ENCODE assay signal across 8 mouse cellular contexts in genomic region chr4:155892017-155892416, GRCm38 (mm10). TPM values are rescaled to one million over a fixed set of nuclear protein-coding genes. Genes with fewer than 3 reads are reported as not detected.
A peak's percentile ranks its signal among the peaks of the same experiment; 100 is the strongest.
DNase-seq lines count a peak whose midpoint lies in the region; ATAC-seq lines count a peak whose summit lies in the region.

No protein-coding gene starts in this region.

- DNase-seq in R1 (ENCODE audit: low read depth, low spot score), result peak; percentile 81
- peak; percentile 80 for DNase-seq in cerebellum, adult 9-10 months
- peak; percentile 87 for DNase-seq in hindbrain, embryonic 14.5 days (ENCODE audit: low spot score)
- DNase-seq in left cerebral cortex, postnatal 10 days (ENCODE audit: extremely low spot score in 1 of 2, low spot score in 2 of 2), result peak; percentile 68 to 93
- peak; percentile 90 to 92 for DNase-seq in right cerebral cortex, postnatal 10 days (ENCODE audit: low spot score in 2 of 2)
- peak; percentile 70 to 78 for DNase-seq in urinary bladder, postnatal 36 days (ENCODE audit: low spot score in 2 of 2)

- under 1% methylated on average over 56 of the region's 56 CpGs for WGBS in hindbrain, embryonic 14.5 days

- H3K27ac ChIP-seq in hindbrain, embryonic 14.5 days, result peak overlapping the region; percentile 99

- no peaks in the 10 kb centered on the region for H3K27me3 ChIP-seq in hindbrain, embryonic 14.5 days (ENCODE audit: control insufficient read depth, insufficient read depth, low read length)
- H3K27me3 ChIP-seq in megakaryocyte, embryonic 14.5 days (replicated peaks), result no peaks in the 10 kb centered on the region

- H3K4me2 ChIP-seq in hindbrain, embryonic 14.5 days (replicated peaks), result peak overlapping the region; percentile 75

- H3K9me3 ChIP-seq in hindbrain, embryonic 14.5 days (ENCODE audit: control insufficient read depth, low read length), result no peaks in the 10 kb centered on the region
- H3K9me3 ChIP-seq in megakaryocyte, embryonic 14.5 days, result no peaks in the 10 kb centered on the region

- H3K4me1 ChIP-seq in hindbrain, embryonic 14.5 days (replicated peaks; ENCODE audit: control insufficient read depth, insufficient read depth, low read length), result peaks cover 41% of the 10 kb centered on the region
- peaks cover 69% of the 10 kb centered on the region for H3K4me1 ChIP-seq in megakaryocyte, embryonic 14.5 days

- peak; percentile 55 for ATAC-seq in frontal cortex, adult (ENCODE audit: low TSS enrichment)
- ATAC-seq in hindbrain, embryonic 14.5 days (ENCODE audit: low FRiP score), result peak; percentile 91

- H3K4me3 ChIP-seq in hindbrain, embryonic 14.5 days (replicated peaks; ENCODE audit: low read length), result peak overlapping the region; percentile 97
- peak overlapping the region; percentile 100 for H3K4me3 ChIP-seq in megakaryocyte, embryonic 14.5 days (replicated peaks)

- peaks cover 46% of the 10 kb centered on the region for H3K36me3 ChIP-seq in hindbrain, embryonic 14.5 days (replicated peaks; ENCODE audit: control insufficient read depth, insufficient read depth)
- H3K36me3 ChIP-seq in megakaryocyte, embryonic 14.5 days (replicated peaks; ENCODE audit: low read length), result peaks cover 54% of the 10 kb centered on the region

- intact Hi-C loops in left cerebral cortex, postnatal 10 days (cut with DNase I), result no loop called here

- peak overlapping the region; percentile 92 for H3K9ac ChIP-seq in hindbrain, embryonic 14.5 days

RNA-seq across cellular contexts. Expression of gene Acap3, which starts 0.4 kb away (rescaled TPM):
- polyA plus RNA-seq in hindbrain, embryonic 14.5 days (2014; fragmentation: Nextera tagmentation; extraction: Ambion mirVana), result 71.8 and 73.5 TPM in 2 replicates
- total RNA-seq in left cerebral cortex, postnatal 10 days (2021), result 100 to 1,000 TPM; 144 to 146 TPM
- polyA plus RNA-seq in megakaryocyte, embryonic 14.5 days (2012; ENCODE audit: insufficient read depth, low replicate concordance), result 33.2 and 58.6 TPM in 2 replicates

RNA-seq across cellular contexts. Expression of gene Pusl1, which starts 0.4 kb away (rescaled TPM):
- polyA plus RNA-seq in hindbrain, embryonic 14.5 days (2014; fragmentation: Nextera tagmentation; extraction: Ambion mirVana), result 51.8 and 53.8 TPM in 2 replicates
- total RNA-seq in left cerebral cortex, postnatal 10 days (2021), result 10 to 100 TPM; 66.0 to 71.2 TPM
- polyA plus RNA-seq in megakaryocyte, embryonic 14.5 days (2012; ENCODE audit: insufficient read depth, low replicate concordance), result 99.4 and 450 TPM in 2 replicates

RNA-seq across cellular contexts. Expression of gene Ints11, which starts 22.7 kb away (rescaled TPM):
- polyA plus RNA-seq in hindbrain, embryonic 14.5 days (2014; fragmentation: Nextera tagmentation; extraction: Ambion mirVana), result 69.6 and 71.4 TPM in 2 replicates
- 10 to 100 TPM; 38.3 to 39.8 TPM for total RNA-seq in left cerebral cortex, postnatal 10 days (2021)
- 12.5 and 14.1 TPM in 2 replicates for polyA plus RNA-seq in megakaryocyte, embryonic 14.5 days (2012; ENCODE audit: insufficient read depth, low replicate concordance)

RNA-seq across cellular contexts. Expression of gene Cptp, which starts 22.8 kb away (rescaled TPM):
- 33.5 TPM in 2 replicates for polyA plus RNA-seq in hindbrain, embryonic 14.5 days (2014; fragmentation: Nextera tagmentation; extraction: Ambion mirVana)
- 10 to 100 TPM; 29.6 to 30.8 TPM for total RNA-seq in left cerebral cortex, postnatal 10 days (2021)
- polyA plus RNA-seq in megakaryocyte, embryonic 14.5 days (2012; ENCODE audit: insufficient read depth, low replicate concordance), result 1.5 and 3.5 TPM in 2 replicates

RNA-seq across cellular contexts. Expression of gene Tas1r3, which starts 28.9 kb away (rescaled TPM):
- polyA plus RNA-seq in hindbrain, embryonic 14.5 days (2014; fragmentation: Nextera tagmentation; extraction: Ambion mirVana), result 0.40 and 0.41 TPM in 2 replicates
- under 1 TPM; 0.13 to 0.22 TPM for total RNA-seq in left cerebral cortex, postnatal 10 days (2021)
- 0.22 and 1.7 TPM in 2 replicates for polyA plus RNA-seq in megakaryocyte, embryonic 14.5 days (2012; ENCODE audit: insufficient read depth, low replicate concordance)

Comparison
In these comparisons a context has a peak if more than half of its experiments do, and no peak if none do; other contexts are left out.
1. Peak in every context shown above with its lines: DNase-seq, ATAC-seq, H3K4me3 ChIP-seq and H3K27ac ChIP-seq.